Mouse (Mus musculus): ENCODE data around the gene B4galnt2.

DNA sequence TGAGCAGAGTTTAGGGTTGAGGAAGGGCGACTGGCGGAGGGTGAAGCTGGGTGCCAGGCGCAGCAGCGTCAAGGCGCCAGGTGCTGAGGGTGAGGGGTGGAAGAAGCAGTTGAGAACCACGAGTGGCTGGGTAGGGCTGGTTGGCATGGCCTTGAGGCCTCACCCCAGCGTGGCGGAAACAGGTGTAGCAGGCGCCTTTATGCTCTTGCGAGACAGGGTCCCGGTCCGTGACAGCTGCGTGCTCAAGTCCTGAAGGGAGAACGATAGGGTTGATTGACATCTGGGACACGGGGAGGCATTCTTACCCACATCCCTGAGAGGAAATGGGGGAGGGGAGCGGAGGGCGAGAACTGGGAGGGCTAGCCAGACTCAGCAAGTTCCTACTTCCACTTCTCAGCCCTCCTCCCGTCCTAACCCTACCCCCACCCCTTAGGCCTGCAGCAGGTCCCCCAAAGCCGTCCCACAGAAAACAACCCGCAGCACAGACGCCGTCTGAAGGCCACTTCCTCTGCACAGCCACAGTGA is 80.5 kb downstream of the B4galnt2 start:
- TF ChIP-seq CTCF (IDR thresholded peaks at IDR 0.05; ENCODE audit: control insufficient read depth, insufficient read depth, low read length) (no peak), POLR2A (IDR thresholded peaks at IDR 0.05; ENCODE audit: borderline replicate concordance, control insufficient read depth, low read depth, low read length) (peak; percentile 43; the same call in 1 of the 2 replicates)

Data from bone marrow, adult 2 months (tissue).